Mouse (Mus musculus): ENCODE results near the gene Prkce. TPM values are rescaled to one million over a fixed set of nuclear protein-coding genes. Genes with fewer than 3 reads are reported as not detected.

The Prkce gene
- polyA plus RNA-seq, 1 experiment from 2014 or later = 2.0 TPM

GRCm38 (mm10) chr17:86381464-86381863 lies 213.9 kb downstream of the Prkce start:
- Histone ChIP-seq H3K27ac (ENCODE audit: low read depth) (no peak overlapping the region), H3K27me3 (ENCODE audit: insufficient read depth, low read length) (no peaks in the 10 kb centered on the region), H3K9ac (replicated peaks) (no peak overlapping the region), H3K4me1 (ENCODE audit: insufficient read depth) (peaks cover 11% of the 10 kb centered on the region), H3K36me3 (replicated peaks; ENCODE audit: insufficient read depth, low read length) (no peaks in the 10 kb centered on the region), H3K4me2 (ENCODE audit: low read depth, low read length) (no peak overlapping the region), H3K4me3 (ENCODE audit: low read depth, low read length) (no peak overlapping the region), H3K9me3 (ENCODE audit: low read length) (no peaks in the 10 kb centered on the region)
- TF ChIP-seq CTCF (IDR thresholded peaks at IDR 0.05; ENCODE audit: low read depth) (no peak), EP300 (IDR thresholded peaks at IDR 0.05; ENCODE audit: low read depth) (no peak)
- ATAC-seq = no peak
- DNase-seq = no peak
- 78% methylated on average over 9 of the region's 9 CpGs for WGBS (ENCODE audit: insufficient replicate concordance)

GRCm38 (mm10) chr17:86382885-86383284 lies 215.3 kb downstream of the Prkce start:
- 28% methylated on average over 2 of the region's 2 CpGs for WGBS (ENCODE audit: insufficient replicate concordance)

GRCm38 (mm10) chr17:86383699-86384572 lies 216.4 kb downstream of the Prkce start:
- ATAC-seq = no peak
- DNase-seq = no peak
- Histone ChIP-seq H3K4me2 (ENCODE audit: low read depth, low read length) (no peak overlapping the region), H3K4me1 (ENCODE audit: insufficient read depth) (peaks cover 4% of the 10 kb centered on the region; the same call in 1 of the 2 replicates), H3K36me3 (replicated peaks; ENCODE audit: insufficient read depth, low read length) (no peaks in the 10 kb centered on the region), H3K9me3 (ENCODE audit: low read length) (no peaks in the 10 kb centered on the region), H3K27me3 (ENCODE audit: insufficient read depth, low read length) (no peaks in the 10 kb centered on the region), H3K9ac (replicated peaks) (no peak overlapping the region), H3K4me3 (ENCODE audit: low read depth, low read length) (no peak overlapping the region), H3K27ac (ENCODE audit: low read depth) (no peak overlapping the region)
- TF ChIP-seq CTCF (IDR thresholded peaks at IDR 0.05; ENCODE audit: low read depth) (no peak), EP300 (IDR thresholded peaks at IDR 0.05; ENCODE audit: low read depth) (no peak)
- 69% methylated on average over 18 of the region's 18 CpGs for WGBS (ENCODE audit: insufficient replicate concordance)

More at GRCm38 (mm10) chr17:86382885-86383284, 215.3 kb downstream of the Prkce start:
- H3K4me1 ChIP-seq (ENCODE audit: insufficient read depth) = peaks cover 11% of the 10 kb centered on the region
- no peak for ATAC-seq
- H3K9me3 ChIP-seq (ENCODE audit: low read length) = no peaks in the 10 kb centered on the region
- no peaks in the 10 kb centered on the region for H3K27me3 ChIP-seq (ENCODE audit: insufficient read depth, low read length)
- no peak overlapping the region for H3K4me2 ChIP-seq (ENCODE audit: low read depth, low read length)
- no peak overlapping the region for H3K27ac ChIP-seq (ENCODE audit: low read depth)
- no peak overlapping the region for H3K9ac ChIP-seq (replicated peaks)
- H3K36me3 ChIP-seq (replicated peaks; ENCODE audit: insufficient read depth, low read length) = no peaks in the 10 kb centered on the region
- no peak overlapping the region for H3K4me3 ChIP-seq (ENCODE audit: low read depth, low read length)
- no peak for TF ChIP-seq EP300 (IDR thresholded peaks at IDR 0.05; ENCODE audit: low read depth)
- no peak for TF ChIP-seq CTCF (IDR thresholded peaks at IDR 0.05; ENCODE audit: low read depth)
- DNase-seq = no peak

- Histone ChIP-seq H3K36me3 (replicated peaks; ENCODE audit: insufficient read depth, low read length) (no peaks in the 10 kb centered on the region), H3K9ac (replicated peaks) (no peak overlapping the region), H3K4me1 (ENCODE audit: insufficient read depth) (0 out of 2 replicates have a peak, but pooled peaks cover 1% of the 10 kb centered on the region), H3K27ac (ENCODE audit: low read depth) (no peak overlapping the region), H3K9me3 (ENCODE audit: low read length) (no peaks in the 10 kb centered on the region), H3K4me2 (ENCODE audit: low read depth, low read length) (no peak overlapping the region), H3K27me3 (ENCODE audit: insufficient read depth, low read length) (no peaks in the 10 kb centered on the region), H3K4me3 (ENCODE audit: low read depth, low read length) (no peak overlapping the region)
- WGBS (ENCODE audit: insufficient replicate concordance) = 79% methylated on average over 5 of the region's 5 CpGs
- no peak for ATAC-seq
- DNase-seq = no peak
- no peak for TF ChIP-seq EP300 (IDR thresholded peaks at IDR 0.05; ENCODE audit: low read depth)
- TF ChIP-seq CTCF (IDR thresholded peaks at IDR 0.05; ENCODE audit: low read depth) = no peak
Measured at GRCm38 (mm10) chr17:86392475-86392874, 224.9 kb downstream of the Prkce start.

GRCm38 (mm10) chr17:86393191-86393590 lies 225.6 kb downstream of the Prkce start:
- Histone ChIP-seq H3K27me3 (ENCODE audit: insufficient read depth, low read length) (no peaks in the 10 kb centered on the region), H3K4me2 (ENCODE audit: low read depth, low read length) (no peak overlapping the region), H3K9ac (replicated peaks) (no peak overlapping the region), H3K9me3 (ENCODE audit: low read length) (no peaks in the 10 kb centered on the region), H3K27ac (ENCODE audit: low read depth) (no peak overlapping the region), H3K4me1 (ENCODE audit: insufficient read depth) (peaks cover 7% of the 10 kb centered on the region; the same call in 1 of the 2 replicates), H3K4me3 (ENCODE audit: low read depth, low read length) (no peak overlapping the region), H3K36me3 (replicated peaks; ENCODE audit: insufficient read depth, low read length) (no peaks in the 10 kb centered on the region)
- ATAC-seq = no peak
- WGBS (ENCODE audit: insufficient replicate concordance) = 87% methylated on average over 10 of the region's 10 CpGs
- no peak for DNase-seq
- TF ChIP-seq CTCF (IDR thresholded peaks at IDR 0.05; ENCODE audit: low read depth) = no peak
- TF ChIP-seq EP300 (IDR thresholded peaks at IDR 0.05; ENCODE audit: low read depth) = no peak

GRCm38 (mm10) chr17:86397097-86397496 lies 229.5 kb downstream of the Prkce start:
- no peak overlapping the region for H3K9ac ChIP-seq (replicated peaks)
- H3K27ac ChIP-seq (ENCODE audit: low read depth) = no peak overlapping the region
- H3K27me3 ChIP-seq (ENCODE audit: insufficient read depth, low read length) = no peaks in the 10 kb centered on the region
- H3K4me2 ChIP-seq (ENCODE audit: low read depth, low read length) = no peak overlapping the region
- no peaks in the 10 kb centered on the region for H3K36me3 ChIP-seq (replicated peaks; ENCODE audit: insufficient read depth, low read length)
- H3K4me1 ChIP-seq (ENCODE audit: insufficient read depth) = peaks cover 8% of the 10 kb centered on the region; the same call in 1 of the 2 replicates
- no peak overlapping the region for H3K4me3 ChIP-seq (ENCODE audit: low read depth, low read length)
- DNase-seq (no peak), ATAC-seq (no peak)
- no peaks in the 10 kb centered on the region for H3K9me3 ChIP-seq (ENCODE audit: low read length)
- TF ChIP-seq CTCF (IDR thresholded peaks at IDR 0.05; ENCODE audit: low read depth) (no peak), EP300 (IDR thresholded peaks at IDR 0.05; ENCODE audit: low read depth) (no peak)
